Mouse (Mus musculus) G1E (cell line): ENCODE data around the gene Ednra.

ENCODE experiments used
- CTCF ChIP-seq: IDR thresholded peaks from 2 replicates; pipeline ENCODE4 v1.5.1; 2012; ENCODE audit warnings: low read depth, low read length, inconsistent platforms, mixed read lengths
- POLR2AphosphoS5 ChIP-seq: IDR thresholded peaks from 2 replicates; pipeline ENCODE4 v1.6.1; 2012; ENCODE audit warnings: low read depth, low read length, inconsistent platforms; ENCODE audit not compliant: insufficient replicate concordance

GRCm38 (mm10) chr8:77694588-77694987 is 29.7 kb downstream of the Ednra start:
- TF ChIP-seq CTCF (no peak), POLR2AphosphoS5 (no peak)
